ENCODE assay signal across 8 mouse cellular contexts in genomic region chr4:116143317-116143811, GRCm38 (mm10). TPM values are rescaled to one million over a fixed set of nuclear protein-coding genes. Genes with fewer than 3 reads are reported as not detected.
DNase-seq lines count a peak whose midpoint lies in the region; ATAC-seq and TF ChIP-seq lines count a peak whose summit lies in the region.

No protein-coding gene starts in this region.

- H3K9ac ChIP-seq in forebrain, embryonic 14.5 days (ENCODE audit: low read length), result no peak overlapping the region
- H3K9ac ChIP-seq in hindbrain, postnatal 0 days (replicated peaks; ENCODE audit: low read length), result peak overlapping the region; percentile 71
- H3K9ac ChIP-seq in liver, embryonic 14.5 days (replicated peaks), result no peak overlapping the region
- H3K9ac ChIP-seq in neural tube, embryonic 15.5 days (replicated peaks), result no peak overlapping the region

- H3K4me2 ChIP-seq in forebrain, embryonic 14.5 days (ENCODE audit: low read length), result peak overlapping the region; percentile 95
- peak overlapping the region; percentile 86 for H3K4me2 ChIP-seq in hindbrain, postnatal 0 days (ENCODE audit: low read depth, low read length)
- peak overlapping the region; percentile 52 for H3K4me2 ChIP-seq in liver, embryonic 14.5 days (ENCODE audit: low read depth)
- peak overlapping the region; percentile 98 for H3K4me2 ChIP-seq in neural tube, embryonic 15.5 days

- WGBS in forebrain, embryonic 14.5 days, result 7% methylated on average over 7 of the region's 7 CpGs
- WGBS in hindbrain, postnatal 0 days, result 12% methylated on average over 7 of the region's 7 CpGs
- whole genome bisulfite sequencing in liver, embryonic 14.5 days (ENCODE audit: insufficient replicate concordance), result 16% methylated on average over 7 of the region's 7 CpGs
- WGBS in neural tube, embryonic 15.5 days, result 10% methylated on average over 7 of the region's 7 CpGs

- peaks cover 9% of the 10 kb centered on the region; the same call in 1 of the 2 replicates for H3K4me1 ChIP-seq in forebrain, embryonic 14.5 days (ENCODE audit: control insufficient read depth, insufficient read depth, low read length)
- H3K4me1 ChIP-seq in hindbrain, postnatal 0 days (ENCODE audit: insufficient read depth, low read length), result peaks cover 7% of the 10 kb centered on the region; the same call in 1 of the 2 replicates
- H3K4me1 ChIP-seq in liver, embryonic 14.5 days (replicated peaks; ENCODE audit: control insufficient read depth in 2 of 2, insufficient read depth in 2 of 2, low read length in 1 of 2), result no peaks in the 10 kb centered on the region
- H3K4me1 ChIP-seq in neural tube, embryonic 15.5 days, result peaks cover 21% of the 10 kb centered on the region

- no peak overlapping the region for H3K27ac ChIP-seq in forebrain, embryonic 14.5 days (ENCODE audit: low read depth, low read length)
- peak overlapping the region; percentile 60 for H3K27ac ChIP-seq in hindbrain, postnatal 0 days
- H3K27ac ChIP-seq in liver, embryonic 14.5 days, result no peak overlapping the region
- H3K27ac ChIP-seq in neural tube, embryonic 15.5 days (replicated peaks), result no peak overlapping the region

- TF ChIP-seq EP300 in liver, embryonic 14.5 days (IDR thresholded peaks at IDR 0.05; ENCODE audit: low read depth), result no peak

- no peaks in the 10 kb centered on the region for H3K36me3 ChIP-seq in forebrain, embryonic 14.5 days (ENCODE audit: control insufficient read depth, insufficient read depth, low read length)
- H3K36me3 ChIP-seq in hindbrain, postnatal 0 days (ENCODE audit: insufficient read depth, low read length), result no peaks in the 10 kb centered on the region
- H3K36me3 ChIP-seq in liver, embryonic 14.5 days (replicated peaks; ENCODE audit: control insufficient read depth, insufficient read depth, low read depth), result no peaks in the 10 kb centered on the region
- H3K36me3 ChIP-seq in neural tube, embryonic 15.5 days, result no peaks in the 10 kb centered on the region

- H3K9me3 ChIP-seq in forebrain, embryonic 14.5 days (replicated peaks; ENCODE audit: control insufficient read depth, low read length), result no peaks in the 10 kb centered on the region
- no peaks in the 10 kb centered on the region for H3K9me3 ChIP-seq in hindbrain, postnatal 0 days (ENCODE audit: low read length)
- H3K9me3 ChIP-seq in liver, embryonic 14.5 days (ENCODE audit: control insufficient read depth, low read length), result no peaks in the 10 kb centered on the region
- no peaks in the 10 kb centered on the region for H3K9me3 ChIP-seq in neural tube, embryonic 15.5 days (replicated peaks)

- ATAC-seq in forebrain, embryonic 14.5 days, result 0 out of 2 replicates have a peak, but pooled peaks have one; percentile 13
- peak; percentile 39; the same call in 1 of the 2 replicates for ATAC-seq in hindbrain, postnatal 0 days
- no peak for ATAC-seq in liver, embryonic 14.5 days (ENCODE audit: insufficient read depth)
- ATAC-seq in neural tube, embryonic 15.5 days (ENCODE audit: low FRiP score), result no peak

- peaks cover 5% of the 10 kb centered on the region; the same call in 1 of the 2 replicates for H3K27me3 ChIP-seq in forebrain, embryonic 14.5 days (replicated peaks; ENCODE audit: control insufficient read depth, insufficient read depth, low read length)
- H3K27me3 ChIP-seq in hindbrain, postnatal 0 days (ENCODE audit: insufficient read depth, low read length), result no peaks in the 10 kb centered on the region
- H3K27me3 ChIP-seq in liver, embryonic 14.5 days (ENCODE audit: control insufficient read depth, insufficient read depth, low read length), result peaks cover 23% of the 10 kb centered on the region
- no peaks in the 10 kb centered on the region; the same call in 1 of the 2 replicates for H3K27me3 ChIP-seq in neural tube, embryonic 15.5 days (replicated peaks)

- H3K4me3 ChIP-seq in forebrain, embryonic 14.5 days (ENCODE audit: low read depth, low read length), result peak overlapping the region; percentile 64; the same call in 1 of the 2 replicates
- H3K4me3 ChIP-seq in hindbrain, postnatal 0 days (ENCODE audit: low read length), result peak overlapping the region; percentile 67
- no peak overlapping the region for H3K4me3 ChIP-seq in liver, embryonic 14.5 days (ENCODE audit: insufficient read depth in 1 of 2, low read depth in 2 of 2, low read length in 2 of 2)
- H3K4me3 ChIP-seq in neural tube, embryonic 15.5 days (replicated peaks), result peak overlapping the region; percentile 66

- peak; percentile 31 to 33 for DNase-seq in B cell, adult 2 months
- peak; percentile 99 for DNase-seq in brain, adult 2 months (ENCODE audit: low read depth, low spot score)
- no peak for DNase-seq in forebrain, embryonic 14.5 days (ENCODE audit: low spot score)
- DNase-seq in hindbrain, postnatal 0 days (ENCODE audit: low spot score), result peak; percentile 63
- no peak for DNase-seq in liver, embryonic 14.5 days (ENCODE audit: low read depth in 3 of 3, low spot score in 3 of 3)
- no peak for DNase-seq in ovary, adult 18-20 months (ENCODE audit: low spot score)
- no peak for DNase-seq in testis, postnatal 14 days (ENCODE audit: low spot score)

- no peak; the same call in 1 of the 2 replicates for TF ChIP-seq CTCF in hindbrain, postnatal 0 days (IDR thresholded peaks at IDR 0.05; ENCODE audit: low read depth)
- no peak for TF ChIP-seq CTCF in liver, embryonic 14.5 days (IDR thresholded peaks at IDR 0.05; ENCODE audit: low read depth)

RNA-seq across cellular contexts. Expression of gene Lurap1, which starts 7.8 kb away (rescaled TPM):
- 1.5 and 1.9 TPM in 2 replicates for polyA plus RNA-seq in forebrain, embryonic 14.5 days (2014; fragmentation: Nextera tagmentation; extraction: Ambion mirVana)
- 6.2 and 7.9 TPM in 2 replicates for total RNA-seq in hindbrain, postnatal 0 days (2014; rRNA removed)
- 4.0 TPM in 2 replicates for polyA plus RNA-seq in hindbrain, postnatal 0 days (2015; fragmentation: Nextera tagmentation; extraction: Ambion mirVana)
- polyA plus RNA-seq in liver, embryonic 14.5 days (2012; rRNA removed), result 0.06 and 0.10 TPM in 2 replicates
- polyA plus RNA-seq in liver, embryonic 14.5 days (2014; fragmentation: Nextera tagmentation; extraction: Ambion mirVana), result 0.10 and 0.18 TPM in 2 replicates
- 2.6 and 2.7 TPM in 2 replicates for polyA plus RNA-seq in neural tube, embryonic 15.5 days (2015; fragmentation: Nextera tagmentation; extraction: Ambion mirVana)

RNA-seq across cellular contexts. Expression of gene Pomgnt1, which starts 19.7 kb away (rescaled TPM):
- 54.8 and 56.0 TPM in 2 replicates for polyA plus RNA-seq in forebrain, embryonic 14.5 days (2014; fragmentation: Nextera tagmentation; extraction: Ambion mirVana)
- total RNA-seq in hindbrain, postnatal 0 days (2014; rRNA removed), result 85.9 and 88.7 TPM in 2 replicates
- 59.4 and 63.3 TPM in 2 replicates for polyA plus RNA-seq in hindbrain, postnatal 0 days (2015; fragmentation: Nextera tagmentation; extraction: Ambion mirVana)
- 7.5 and 8.8 TPM in 2 replicates for polyA plus RNA-seq in liver, embryonic 14.5 days (2012; rRNA removed)
- polyA plus RNA-seq in liver, embryonic 14.5 days (2014; fragmentation: Nextera tagmentation; extraction: Ambion mirVana), result 10.3 and 10.7 TPM in 2 replicates
- polyA plus RNA-seq in neural tube, embryonic 15.5 days (2015; fragmentation: Nextera tagmentation; extraction: Ambion mirVana), result 66.9 and 67.2 TPM in 2 replicates

RNA-seq across cellular contexts. Expression of gene Rad54l, which starts 19.9 kb away (rescaled TPM):
- 18.1 and 18.2 TPM in 2 replicates for polyA plus RNA-seq in forebrain, embryonic 14.5 days (2014; fragmentation: Nextera tagmentation; extraction: Ambion mirVana)
- total RNA-seq in hindbrain, postnatal 0 days (2014; rRNA removed), result 3.8 and 5.3 TPM in 2 replicates
- polyA plus RNA-seq in hindbrain, postnatal 0 days (2015; fragmentation: Nextera tagmentation; extraction: Ambion mirVana), result 5.4 and 6.1 TPM in 2 replicates
- 12.6 and 15.6 TPM in 2 replicates for polyA plus RNA-seq in liver, embryonic 14.5 days (2012; rRNA removed)
- 24.4 and 26.0 TPM in 2 replicates for polyA plus RNA-seq in liver, embryonic 14.5 days (2014; fragmentation: Nextera tagmentation; extraction: Ambion mirVana)
- polyA plus RNA-seq in neural tube, embryonic 15.5 days (2015; fragmentation: Nextera tagmentation; extraction: Ambion mirVana), result 5.6 and 11.5 TPM in 2 replicates

RNA-seq across cellular contexts. Expression of gene Tspan1, which starts 24.0 kb away (rescaled TPM):
- polyA plus RNA-seq in forebrain, embryonic 14.5 days (2014; fragmentation: Nextera tagmentation; extraction: Ambion mirVana), result not detected in 2 replicates
- total RNA-seq in hindbrain, postnatal 0 days (2014; rRNA removed), result 0.16 and 0.40 TPM in 2 replicates
- polyA plus RNA-seq in hindbrain, postnatal 0 days (2015; fragmentation: Nextera tagmentation; extraction: Ambion mirVana), result 0.21 and 0.34 TPM in 2 replicates
- polyA plus RNA-seq in liver, embryonic 14.5 days (2012; rRNA removed), result 0.12 TPM in 1 of 2 replicates, not detected in the other
- not detected in 2 replicates for polyA plus RNA-seq in liver, embryonic 14.5 days (2014; fragmentation: Nextera tagmentation; extraction: Ambion mirVana)
- 0.27 and 5.8 TPM in 2 replicates for polyA plus RNA-seq in neural tube, embryonic 15.5 days (2015; fragmentation: Nextera tagmentation; extraction: Ambion mirVana)

RNA-seq across cellular contexts. Expression of gene 1700042G07Rik, which starts 29.8 kb away (rescaled TPM):
- polyA plus RNA-seq in forebrain, embryonic 14.5 days (2014; fragmentation: Nextera tagmentation; extraction: Ambion mirVana), result not detected in 2 replicates
- not detected in 2 replicates for total RNA-seq in hindbrain, postnatal 0 days (2014; rRNA removed)
- not detected in 2 replicates for polyA plus RNA-seq in hindbrain, postnatal 0 days (2015; fragmentation: Nextera tagmentation; extraction: Ambion mirVana)
- not detected in 2 replicates for polyA plus RNA-seq in liver, embryonic 14.5 days (2012; rRNA removed)
- polyA plus RNA-seq in liver, embryonic 14.5 days (2014; fragmentation: Nextera tagmentation; extraction: Ambion mirVana), result not detected in 2 replicates
- polyA plus RNA-seq in neural tube, embryonic 15.5 days (2015; fragmentation: Nextera tagmentation; extraction: Ambion mirVana), result not detected in 2 replicates

Comparison
In these comparisons a context has a peak if more than half of its experiments do, and no peak if none do; other contexts are left out.
1. DNase-seq: peak in B cell, adult 2 months (2 of 2), brain, adult 2 months (single experiment) and hindbrain, postnatal 0 days (single experiment); none in forebrain, embryonic 14.5 days (single experiment), liver, embryonic 14.5 days (0 of 3), ovary, adult 18-20 months (single experiment) and testis, postnatal 14 days (single experiment).
2. ATAC-seq: peak in forebrain, embryonic 14.5 days (single experiment) and hindbrain, postnatal 0 days (single experiment); none in liver, embryonic 14.5 days (single experiment) and neural tube, embryonic 15.5 days (single experiment).
3. H3K4me3 ChIP-seq: peak in forebrain, embryonic 14.5 days (single experiment), hindbrain, postnatal 0 days (single experiment) and neural tube, embryonic 15.5 days (single experiment); none in liver, embryonic 14.5 days (0 of 2).
4. Peak in every context shown above with its lines, with median percentiles within 50 percentile points of each other: H3K4me2 ChIP-seq.